ENCODE assay signal across 8 mouse cellular contexts in the genomic region with DNA sequence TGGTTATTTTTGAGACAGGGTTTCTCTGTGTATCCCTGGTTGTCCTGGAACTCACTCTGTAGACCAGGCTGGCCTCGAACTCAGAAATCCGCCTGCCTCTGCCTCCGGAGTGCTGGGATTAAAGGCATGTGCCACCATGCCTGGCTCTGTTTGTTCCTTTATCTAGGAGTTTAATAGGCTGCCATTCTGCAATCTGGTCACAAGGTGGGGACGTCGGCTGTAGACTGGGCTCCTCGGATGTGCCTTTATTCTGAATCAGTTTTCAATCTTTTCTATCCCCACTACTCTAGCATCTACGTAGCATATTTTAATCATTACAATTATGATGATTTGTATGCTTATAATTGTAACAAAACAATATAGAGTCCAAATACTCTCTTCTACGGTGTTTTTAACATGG. TPM values are rescaled to one million over a fixed set of nuclear protein-coding genes. Genes with fewer than 3 reads are reported as not detected.
A peak's percentile ranks its signal among the peaks of the same experiment; 100 is the strongest.
DNase-seq lines count a peak whose midpoint lies in the region; ATAC-seq and TF ChIP-seq lines count a peak whose summit lies in the region.
"Not testable (repeated sequence)": the region's sequence is repeated elsewhere in the genome, so short reads cannot be mapped to it uniquely, and the experiment has no call there.

No protein-coding gene starts in this region.

- H3K9ac ChIP-seq in forebrain, embryonic 14.5 days (ENCODE audit: low read length); hindbrain, embryonic 14.5 days; liver, embryonic 14.5 days (replicated peaks); midbrain, embryonic 16.5 days (ENCODE audit: low read depth, low read length): not testable (repeated sequence)

- TF ChIP-seq CTCF in cerebellum, adult 2 months (IDR thresholded peaks at IDR 0.05; ENCODE audit: borderline replicate concordance, insufficient read depth, low read depth, low read length) = peak; percentile 63; the same call in 1 of the 2 replicates
- peak; percentile 58 for TF ChIP-seq CTCF in liver, embryonic 14.5 days (IDR thresholded peaks at IDR 0.05; ENCODE audit: low read depth)

- H3K36me3 ChIP-seq in forebrain, embryonic 14.5 days (ENCODE audit: control insufficient read depth, insufficient read depth, low read length); hindbrain, embryonic 14.5 days (replicated peaks; ENCODE audit: control insufficient read depth, insufficient read depth); liver, embryonic 14.5 days (replicated peaks; ENCODE audit: control insufficient read depth, insufficient read depth, low read depth); midbrain, embryonic 16.5 days (ENCODE audit: control insufficient read depth, insufficient read depth, low read length): not testable (repeated sequence)

- ATAC-seq in forebrain, embryonic 14.5 days = peak; percentile 73
- ATAC-seq in hindbrain, embryonic 14.5 days (ENCODE audit: low FRiP score) = peak; percentile 66; the same call in 1 of the 2 replicates
- not testable (repeated sequence) for ATAC-seq in liver, embryonic 14.5 days (ENCODE audit: insufficient read depth)
- ATAC-seq in midbrain, embryonic 16.5 days = peak; percentile 62; the same call in 1 of the 2 replicates

- not testable (repeated sequence) for H3K4me3 ChIP-seq in cerebellum, adult 2 months (replicated peaks; ENCODE audit: insufficient read depth, low read depth, low read length); forebrain, embryonic 14.5 days (ENCODE audit: low read depth, low read length); hindbrain, embryonic 14.5 days (replicated peaks; ENCODE audit: low read length); liver, embryonic 14.5 days (ENCODE audit: insufficient read depth in 1 of 2, low read depth in 2 of 2, low read length in 2 of 2); midbrain, embryonic 16.5 days (ENCODE audit: low read depth, low read length)

- WGBS in cerebellum, adult 2 months = 31% methylated on average over 8 of the region's 8 CpGs
- WGBS in forebrain, embryonic 14.5 days = 43% methylated on average over 8 of the region's 8 CpGs
- 43% methylated on average over 8 of the region's 8 CpGs for WGBS in hindbrain, embryonic 14.5 days
- WGBS in liver, embryonic 14.5 days (ENCODE audit: insufficient replicate concordance) = 25% methylated on average over 8 of the region's 8 CpGs
- 45% methylated on average over 8 of the region's 8 CpGs for WGBS in midbrain, embryonic 16.5 days

- not testable (repeated sequence) for TF ChIP-seq POLR2A in cerebellum, adult 2 months (IDR thresholded peaks at IDR 0.05; ENCODE audit: borderline replicate concordance, insufficient read depth, low read length)

- H3K4me1 ChIP-seq in cerebellum, adult 2 months (ENCODE audit: control insufficient read depth, insufficient read depth, low read length); forebrain, embryonic 14.5 days (ENCODE audit: control insufficient read depth, insufficient read depth, low read length); hindbrain, embryonic 14.5 days (replicated peaks; ENCODE audit: control insufficient read depth, insufficient read depth, low read length); liver, embryonic 14.5 days (replicated peaks; ENCODE audit: control insufficient read depth in 2 of 2, insufficient read depth in 2 of 2, low read length in 1 of 2); midbrain, embryonic 16.5 days (ENCODE audit: control insufficient read depth, insufficient read depth, low read length): not testable (repeated sequence)

- not testable (repeated sequence) for H3K4me2 ChIP-seq in forebrain, embryonic 14.5 days (ENCODE audit: low read length); hindbrain, embryonic 14.5 days (replicated peaks); liver, embryonic 14.5 days (ENCODE audit: low read depth); midbrain, embryonic 16.5 days (ENCODE audit: low read length)

- not testable (repeated sequence) for H3K27ac ChIP-seq in cerebellum, adult 2 months (ENCODE audit: insufficient read depth, low read length); forebrain, embryonic 14.5 days (ENCODE audit: low read depth, low read length); hindbrain, embryonic 14.5 days; liver, embryonic 14.5 days; midbrain, embryonic 16.5 days (ENCODE audit: low read length)

- H3K27me3 ChIP-seq in cerebellum, adult 2 months (ENCODE audit: control insufficient read depth, insufficient read depth, low read length); forebrain, embryonic 14.5 days (replicated peaks; ENCODE audit: control insufficient read depth, insufficient read depth, low read length); hindbrain, embryonic 14.5 days (ENCODE audit: control insufficient read depth, insufficient read depth, low read length); liver, embryonic 14.5 days (ENCODE audit: control insufficient read depth, insufficient read depth, low read length); midbrain, embryonic 16.5 days (ENCODE audit: control insufficient read depth, insufficient read depth, low read depth, low read length): not testable (repeated sequence)

- DNase-seq in MN1 (ENCODE audit: low spot score) = peak; percentile 76
- DNase-seq in cerebellum, adult 2 months = peak; percentile 14 to 19
- DNase-seq in forebrain, embryonic 14.5 days (ENCODE audit: low spot score) = peak; percentile 56
- peak; percentile 63 for DNase-seq in hindbrain, embryonic 14.5 days (ENCODE audit: low spot score)
- DNase-seq in kidney, postnatal 14 days = peak; percentile 48
- DNase-seq in liver, embryonic 14.5 days (ENCODE audit: low read depth in 3 of 3, low spot score in 3 of 3) = not testable (repeated sequence)
- peak; percentile 8 for DNase-seq in thymus, postnatal 14 days

- H3K9me3 ChIP-seq in forebrain, embryonic 14.5 days (replicated peaks; ENCODE audit: control insufficient read depth, low read length); hindbrain, embryonic 14.5 days (ENCODE audit: control insufficient read depth, low read length); liver, embryonic 14.5 days (ENCODE audit: control insufficient read depth, low read length); midbrain, embryonic 16.5 days (replicated peaks; ENCODE audit: control insufficient read depth, low read length, poor library complexity, severe bottlenecking): not testable (repeated sequence)

- not testable (repeated sequence) for TF ChIP-seq EP300 in liver, embryonic 14.5 days (IDR thresholded peaks at IDR 0.05; ENCODE audit: low read depth)

RNA-seq across cellular contexts. Expression of a gene that starts 11.1 kb away (rescaled TPM):
- 1.7 TPM in 2 replicates for polyA plus RNA-seq in cerebellum, adult 2 months (2012; rRNA removed)
- polyA plus RNA-seq in forebrain, embryonic 14.5 days (2014; fragmentation: Nextera tagmentation; extraction: Ambion mirVana) = 0.84 and 0.91 TPM in 2 replicates
- 2.0 and 2.4 TPM in 2 replicates for polyA plus RNA-seq in hindbrain, embryonic 14.5 days (2014; fragmentation: Nextera tagmentation; extraction: Ambion mirVana)
- polyA plus RNA-seq in liver, embryonic 14.5 days (2012; rRNA removed) = 2.9 and 4.2 TPM in 2 replicates
- polyA plus RNA-seq in liver, embryonic 14.5 days (2014; fragmentation: Nextera tagmentation; extraction: Ambion mirVana) = 6.0 and 8.3 TPM in 2 replicates
- polyA plus RNA-seq in midbrain, embryonic 16.5 days (2015; fragmentation: Nextera tagmentation; extraction: Ambion mirVana) = 0.85 and 1.3 TPM in 2 replicates
